Mouse (Mus musculus) forebrain, postnatal 0 days (tissue): ENCODE data around the gene Mybpc3. TPM values are rescaled to one million over a fixed set of nuclear protein-coding genes. Genes with fewer than 3 reads are reported as not detected.

Source experiments
- ATAC-seq: fragments of 200-750 bp; cut with Nextera tagmentation; 2 replicates; pipeline ENCODE4 v1.8.0; 2017; ENCODE audit warnings: mild to moderate bottlenecking, moderate library complexity
- DNase-seq: peaks from one replicate; pipeline ENCODE4 v3.0.0-alpha.2; 2015
- H3K27ac ChIP-seq: fragments of 300-500 bp; sonication (generic); 2 replicates; pipeline ENCODE4 v1.5.1; 2014; ENCODE audit warnings: low read depth, mild to moderate bottlenecking, antibody characterized with exemption, low read length, moderate library complexity, mixed read lengths
- H3K27me3 ChIP-seq: fragments of 300-500 bp; sonication (generic); 2 replicates; pipeline ENCODE4 v1.6.1; 2014; ENCODE audit warnings: mild to moderate bottlenecking, low read length, mixed read lengths; ENCODE audit not compliant: insufficient read depth
- H3K36me3 ChIP-seq: fragments of 300-500 bp; sonication (generic); 2 replicates; pipeline ENCODE4 v1.6.1; 2014; ENCODE audit warnings: mild to moderate bottlenecking, moderate library complexity; ENCODE audit not compliant: insufficient read depth
- H3K4me1 ChIP-seq: fragments of 300-500 bp; sonication (generic); 2 replicates; pipeline ENCODE4 v1.6.1; 2014; ENCODE audit warnings: antibody characterized with exemption; ENCODE audit not compliant: insufficient read depth
- H3K4me2 ChIP-seq: fragments of 300-500 bp; sonication (generic); 2 replicates; pipeline ENCODE4 v1.6.1; 2014; ENCODE audit warnings: low read depth, mild to moderate bottlenecking, moderate library complexity
- H3K4me3 ChIP-seq: fragments of 300-500 bp; sonication (generic); 2 replicates; pipeline ENCODE4 v1.5.1; 2014; ENCODE audit warnings: low read depth, low read length, mixed read lengths
- H3K9ac ChIP-seq: fragments of 300-500 bp; sonication (generic); 2 replicates; pipeline ENCODE4 v1.6.1; 2014; ENCODE audit warnings: mild to moderate bottlenecking
- H3K9me3 ChIP-seq: fragments of 300-500 bp; sonication (generic); 2 replicates; pipeline ENCODE4 v1.6.1; 2016; ENCODE audit warnings: low read length
- CTCF ChIP-seq: sonication (generic); IDR thresholded peaks from 2 replicates; pipeline ENCODE4 v1.5.1; 2016; ENCODE audit warnings: antibody characterized with exemption, control low read depth, low read depth
- WGBS: fragments of 180-500 bp; shearing (Covaris S2); extraction: QIAGEN DNeasy Blood & Tissue Kit; methylation state at CpG from one replicate; pipeline ENCODE4 v1.1.7; 2014; 5-methylcytosine and 5-hydroxymethylcytosine counted together
- polyA plus RNA-seq: library from polyadenylated mRNA; unstranded; fragments of >200 nt; fragmentation: Nextera tagmentation; extraction: Ambion mirVana; gene quantifications from 2 replicates; pipeline ENCODE4 v1.2.1, GENCODE M21; 2015
- total RNA-seq: library from RNA; depleted of rRNA; stranded (reverse); fragments of >200 nt; gene quantifications from 2 replicates; pipeline ENCODE4 v1.2.3, GENCODE M21; 2014

Mybpc3 gene
- total and polyA plus RNA-seq, 2 experiments from 2014 or later, result 0.04 to 0.38 TPM

DNA sequence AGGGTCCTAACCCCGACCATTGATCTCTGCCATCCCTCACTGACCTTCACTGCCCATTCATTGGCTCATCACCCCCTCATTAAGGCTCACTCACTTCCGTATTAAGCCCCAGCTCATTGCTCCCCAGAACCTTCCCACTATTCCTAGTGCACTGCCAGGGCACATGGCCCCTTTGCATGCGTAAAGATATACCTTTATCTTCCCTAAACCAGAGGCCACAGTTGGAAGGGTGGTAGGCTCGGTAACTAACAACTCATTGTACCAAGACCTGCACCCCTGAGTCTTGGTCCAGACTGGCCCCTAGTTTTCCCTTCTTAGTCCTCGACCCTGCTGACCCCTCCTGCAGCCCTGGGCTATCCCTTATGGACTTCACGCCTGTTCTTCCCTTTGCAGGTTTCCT, 4.1 kb upstream of the Mybpc3 start:
- H3K9ac ChIP-seq, result no peak overlapping the region
- TF ChIP-seq CTCF, result no peak
- 71% methylated on average over 6 of the region's 6 CpGs for WGBS
- H3K4me2 ChIP-seq, result no peak overlapping the region
- ATAC-seq (no peak), DNase-seq (no peak)
- H3K9me3 ChIP-seq, result no peaks in the 10 kb centered on the region
- no peaks in the 10 kb centered on the region for H3K4me1 ChIP-seq
- no peak overlapping the region for H3K27ac ChIP-seq
- no peaks in the 10 kb centered on the region for H3K36me3 ChIP-seq
- H3K4me3 ChIP-seq, result no peak overlapping the region
- H3K27me3 ChIP-seq, result peaks cover 4% of the 10 kb centered on the region; the same call in 1 of the 2 replicates

DNA sequence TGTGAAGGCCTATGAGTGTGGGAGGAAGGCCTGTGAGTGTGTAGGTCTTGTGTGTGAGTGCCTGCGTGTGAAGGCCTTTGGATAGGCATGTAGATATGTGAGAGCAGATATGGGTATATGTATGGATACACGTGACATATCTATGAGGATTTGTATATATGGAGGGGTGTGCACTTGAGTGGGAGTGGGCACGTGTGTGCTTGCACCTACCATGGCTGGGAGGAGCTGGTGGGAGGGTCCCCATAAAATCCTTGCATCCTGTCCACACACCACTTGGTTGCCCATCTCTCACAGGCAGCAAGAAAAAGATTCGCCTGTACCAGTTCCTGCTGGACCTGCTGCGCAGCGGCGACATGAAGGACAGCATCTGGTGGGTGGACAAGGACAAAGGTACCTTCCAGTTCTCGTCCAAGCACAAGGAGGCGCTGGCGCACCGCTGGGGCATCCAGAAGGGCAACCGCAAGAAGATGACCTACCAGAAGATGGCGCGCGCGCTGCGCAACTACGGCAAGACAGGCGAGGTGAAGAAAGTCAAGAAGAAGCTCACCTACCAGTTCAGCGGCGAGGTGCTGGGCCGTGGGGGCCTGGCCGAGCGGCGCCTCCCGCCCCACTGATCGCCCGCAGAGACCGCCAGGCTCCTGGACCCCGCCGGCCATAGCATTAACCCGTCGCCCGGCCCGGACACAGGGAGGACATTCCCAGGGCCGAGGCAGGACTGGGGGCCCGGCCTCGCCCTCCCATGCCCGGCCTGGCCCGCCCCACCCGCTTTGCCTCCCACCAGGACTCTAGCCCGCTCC, 3.0 kb upstream of the Mybpc3 start:
- Histone ChIP-seq H3K4me3 (peak overlapping the region; percentile 27), H3K27ac (no peak overlapping the region), H3K36me3 (no peaks in the 10 kb centered on the region), H3K9ac (0 out of 2 replicates have a peak overlapping the region, but pooled peaks have one; percentile 18), H3K27me3 (peaks cover 4% of the 10 kb centered on the region; the same call in 1 of the 2 replicates), H3K4me2 (peak overlapping the region; percentile 47), H3K4me1 (no peaks in the 10 kb centered on the region), H3K9me3 (no peaks in the 10 kb centered on the region)
- peak; percentile 67 for ATAC-seq
- DNase-seq, result peak; percentile 72
- WGBS, result 7% methylated on average over 42 of the region's 42 CpGs
- peak; percentile 92 for TF ChIP-seq CTCF

DNA sequence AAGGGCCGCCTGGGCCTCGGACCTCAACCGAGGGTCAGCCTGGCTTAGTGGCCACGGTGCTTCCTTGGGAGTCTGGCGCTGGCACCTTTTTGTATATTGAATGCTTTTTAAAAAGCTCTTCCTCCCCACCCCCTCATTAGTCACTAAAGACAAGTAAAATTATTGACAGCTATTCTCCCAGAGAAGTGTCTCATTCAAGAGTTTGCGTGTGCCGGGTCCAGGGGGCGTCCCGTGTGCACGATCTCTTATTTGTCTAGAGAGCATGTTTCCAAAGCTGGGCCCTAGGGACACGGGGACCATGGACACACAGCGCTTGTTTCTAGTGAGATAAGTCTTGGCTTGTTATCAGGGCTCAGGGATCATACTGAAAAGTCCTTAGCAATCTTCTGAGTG, 2.4 kb upstream of the Mybpc3 start:
- TF ChIP-seq CTCF, result no peak
- ATAC-seq (no peak), DNase-seq (no peak)
- Histone ChIP-seq H3K27me3 (peaks cover 4% of the 10 kb centered on the region; the same call in 1 of the 2 replicates), H3K4me1 (no peaks in the 10 kb centered on the region), H3K9me3 (no peaks in the 10 kb centered on the region), H3K4me3 (peak overlapping the region; percentile 27; the same call in 1 of the 2 replicates), H3K36me3 (no peaks in the 10 kb centered on the region), H3K4me2 (peak overlapping the region; percentile 47), H3K27ac (no peak overlapping the region), H3K9ac (0 out of 2 replicates have a peak overlapping the region, but pooled peaks have one; percentile 18)
- WGBS, result 35% methylated on average over 12 of the region's 12 CpGs

DNA sequence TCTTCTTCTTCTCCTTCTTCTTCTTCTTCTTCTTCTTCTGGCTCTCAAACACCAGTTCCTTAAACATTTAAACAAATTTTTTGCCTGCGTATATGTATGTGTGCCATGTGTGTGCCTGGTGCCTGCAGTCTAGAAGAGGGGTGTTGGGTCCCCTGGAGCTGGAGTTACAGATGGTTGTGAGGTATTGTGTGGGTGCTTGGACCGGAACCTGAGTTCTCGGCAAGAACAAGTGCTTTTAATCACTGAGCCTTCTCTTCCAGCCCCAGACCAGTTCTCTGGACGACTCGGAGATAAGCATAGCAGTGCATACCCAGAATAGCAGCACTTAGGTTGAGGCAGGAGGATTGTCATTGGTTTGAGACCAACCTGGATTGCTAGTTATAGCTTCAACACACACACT, 1.1 kb upstream of the Mybpc3 start:
- H3K27me3 ChIP-seq, result peaks cover 4% of the 10 kb centered on the region; the same call in 1 of the 2 replicates
- ATAC-seq, result no peak
- DNase-seq, result no peak
- no peaks in the 10 kb centered on the region for H3K4me1 ChIP-seq
- 82% methylated on average over 5 of the region's 5 CpGs for WGBS
- no peak overlapping the region for H3K9ac ChIP-seq
- H3K27ac ChIP-seq, result no peak overlapping the region
- TF ChIP-seq CTCF, result no peak
- H3K9me3 ChIP-seq, result no peaks in the 10 kb centered on the region
- no peak overlapping the region for H3K4me2 ChIP-seq
- no peak overlapping the region for H3K4me3 ChIP-seq
- H3K36me3 ChIP-seq, result no peaks in the 10 kb centered on the region

DNA sequence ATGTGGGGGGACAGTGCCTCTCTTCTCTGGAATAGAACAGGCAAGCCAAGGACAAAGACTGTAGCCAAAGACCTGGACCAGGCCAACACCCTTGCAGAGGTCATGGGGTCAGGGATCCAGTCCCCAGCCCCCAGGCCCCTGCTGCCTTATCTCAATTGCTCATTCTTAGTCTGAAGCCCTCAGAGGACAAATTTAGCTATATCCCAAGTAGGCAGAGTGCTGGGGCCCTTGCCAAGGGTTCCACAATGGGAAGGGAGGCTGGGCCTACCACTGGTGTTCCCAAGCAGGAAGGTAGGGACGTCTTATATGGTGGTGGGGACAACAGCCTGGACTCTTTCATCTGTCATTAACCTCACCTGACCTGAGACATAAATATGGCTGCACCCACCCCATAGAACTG, 703 bp downstream of the Mybpc3 start:
- no peak for ATAC-seq
- Histone ChIP-seq H3K9me3 (no peaks in the 10 kb centered on the region), H3K4me2 (no peak overlapping the region), H3K27ac (no peak overlapping the region), H3K4me3 (no peak overlapping the region), H3K36me3 (no peaks in the 10 kb centered on the region), H3K27me3 (peaks cover 4% of the 10 kb centered on the region; the same call in 1 of the 2 replicates), H3K9ac (no peak overlapping the region), H3K4me1 (no peaks in the 10 kb centered on the region)
- TF ChIP-seq CTCF, result no peak
- DNase-seq, result no peak
- 79% methylated on average over 1 of the region's 1 CpGs for WGBS

DNA sequence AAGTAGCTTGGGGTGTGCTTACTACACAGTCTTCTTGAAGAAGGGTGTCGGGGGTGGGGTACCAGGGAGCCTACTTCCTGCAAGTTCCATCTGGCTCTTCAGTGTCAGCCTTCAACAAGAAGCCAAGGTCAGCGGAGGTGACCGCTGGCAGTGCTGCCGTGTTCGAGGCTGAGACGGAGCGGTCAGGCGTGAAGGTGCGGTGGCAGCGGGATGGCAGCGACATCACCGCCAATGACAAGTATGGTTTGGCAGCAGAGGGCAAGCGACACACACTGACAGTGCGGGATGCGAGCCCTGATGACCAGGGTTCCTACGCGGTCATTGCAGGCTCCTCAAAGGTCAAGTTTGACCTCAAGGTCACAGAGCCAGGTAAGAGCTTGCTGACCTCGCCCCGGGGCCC, 1.1 kb downstream of the Mybpc3 start:
- no peak for DNase-seq
- H3K4me2 ChIP-seq, result no peak overlapping the region
- H3K4me1 ChIP-seq, result no peaks in the 10 kb centered on the region
- 92% methylated on average over 19 of the region's 19 CpGs for WGBS
- H3K27ac ChIP-seq, result no peak overlapping the region
- H3K27me3 ChIP-seq, result peaks cover 4% of the 10 kb centered on the region; the same call in 1 of the 2 replicates
- H3K36me3 ChIP-seq, result no peaks in the 10 kb centered on the region
- no peak overlapping the region for H3K9ac ChIP-seq
- H3K9me3 ChIP-seq, result no peaks in the 10 kb centered on the region
- no peak for ATAC-seq
- no peak overlapping the region for H3K4me3 ChIP-seq
- TF ChIP-seq CTCF, result no peak

DNA sequence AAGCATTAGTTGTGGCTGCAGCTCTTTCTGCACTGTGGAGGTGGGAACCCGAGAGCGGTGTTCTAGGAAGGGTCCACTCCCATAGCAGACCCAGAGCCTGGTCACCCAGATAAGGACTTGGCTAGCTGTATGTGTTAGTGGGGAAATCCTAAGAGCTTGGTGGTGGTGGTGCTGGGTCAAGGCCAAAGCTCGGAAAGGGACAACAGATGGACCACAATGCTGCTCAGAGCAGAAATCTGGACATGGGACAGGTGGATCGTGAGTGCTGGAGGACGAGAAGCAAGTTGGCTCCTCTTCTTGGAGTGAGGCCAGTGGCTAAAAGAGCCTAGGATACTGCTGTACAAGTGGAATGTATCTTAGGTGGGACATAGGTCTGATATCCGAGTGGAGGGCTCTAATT, 1.6 kb downstream of the Mybpc3 start:
- Histone ChIP-seq H3K4me3 (no peak overlapping the region), H3K27me3 (peaks cover 4% of the 10 kb centered on the region; the same call in 1 of the 2 replicates), H3K4me2 (no peak overlapping the region), H3K27ac (no peak overlapping the region), H3K9me3 (no peaks in the 10 kb centered on the region), H3K4me1 (no peaks in the 10 kb centered on the region), H3K36me3 (no peaks in the 10 kb centered on the region), H3K9ac (no peak overlapping the region)
- no peak for ATAC-seq
- no peak for DNase-seq
- no peak for TF ChIP-seq CTCF
- 79% methylated on average over 6 of the region's 6 CpGs for WGBS
